In genomic region chr4:119128547-119128946, GRCm38 (mm10) we compare ENCODE assay signal across 19 mouse cellular contexts. TPM values are rescaled to one million over a fixed set of nuclear protein-coding genes. Genes with fewer than 3 reads are reported as not detected.
DNase-seq lines count a peak whose midpoint lies in the region; ATAC-seq and TF ChIP-seq lines count a peak whose summit lies in the region.
"Had no signal": no experiment of that assay in that cellular context is flagged by ENCODE, and none has a peak within 500 bp of the region (broad histone marks: within the 10 kb centered on the region; RNA-seq: fewer than 3 reads in every experiment).

No protein-coding gene starts in this region.

- H3K9me3 ChIP-seq in heart, embryonic 13.5 days: no peaks in the 10 kb centered on the region
- no peaks in the 10 kb centered on the region for H3K9me3 ChIP-seq in midbrain, embryonic 13.5 days
- no peaks in the 10 kb centered on the region for H3K9me3 ChIP-seq in midbrain, embryonic 14.5 days (ENCODE audit: control insufficient read depth, low read length)
- H3K9me3 ChIP-seq in liver, embryonic 11.5 days (ENCODE audit: control insufficient read depth, low read length): no peaks in the 10 kb centered on the region
- H3K9me3 ChIP-seq in stomach, postnatal 0 days (ENCODE audit: control insufficient read depth, low read length): no peaks in the 10 kb centered on the region
- H3K9me3 ChIP-seq in kidney, embryonic 16.5 days (ENCODE audit: low read length): no peaks in the 10 kb centered on the region
- H3K9me3 ChIP-seq: hindbrain, embryonic 13.5 days had no signal

- no peak for TF ChIP-seq CTCF in stomach, postnatal 0 days (IDR thresholded peaks at IDR 0.05; ENCODE audit: low read depth)

- H3K27me3 ChIP-seq in heart, embryonic 13.5 days (replicated peaks): no peaks in the 10 kb centered on the region
- no peaks in the 10 kb centered on the region for H3K27me3 ChIP-seq in midbrain, embryonic 13.5 days
- no peaks in the 10 kb centered on the region for H3K27me3 ChIP-seq in midbrain, embryonic 14.5 days (ENCODE audit: control insufficient read depth, insufficient read depth, low read length)
- no peaks in the 10 kb centered on the region for H3K27me3 ChIP-seq in liver, embryonic 11.5 days (replicated peaks; ENCODE audit: control insufficient read depth, insufficient read depth, low read length)
- no peaks in the 10 kb centered on the region for H3K27me3 ChIP-seq in stomach, postnatal 0 days (ENCODE audit: control insufficient read depth, insufficient read depth, low read length)
- H3K27me3 ChIP-seq in kidney, embryonic 16.5 days (ENCODE audit: insufficient read depth, low read length): no peaks in the 10 kb centered on the region
- H3K27me3 ChIP-seq: hindbrain, embryonic 13.5 days had no signal

- DNase-seq in heart, adult 18-20 months: no peak
- no peak for DNase-seq in midbrain, embryonic 14.5 days
- no peak for DNase-seq in liver, embryonic 11.5 days (ENCODE audit: low spot score)
- no peak for DNase-seq in stomach, postnatal 0 days (ENCODE audit: low spot score)
- DNase-seq in right cerebral cortex, adult 2 months (ENCODE audit: low spot score in 2 of 2): no peak
- DNase-seq: adrenal gland, postnatal 14 days; cerebellum, postnatal 10 days; embryo, embryonic 11 days; gastrocnemius, postnatal 10 days; kidney, adult 2 months; kidney, postnatal 14 days; lung, postnatal 10 days; thymus, postnatal 4 days had no signal

- H3K4me1 ChIP-seq in heart, embryonic 13.5 days: peaks cover 61% of the 10 kb centered on the region
- H3K4me1 ChIP-seq in midbrain, embryonic 13.5 days (replicated peaks): no peaks in the 10 kb centered on the region
- H3K4me1 ChIP-seq in midbrain, embryonic 14.5 days (ENCODE audit: control insufficient read depth, insufficient read depth, low read length): no peaks in the 10 kb centered on the region
- peaks cover 49% of the 10 kb centered on the region for H3K4me1 ChIP-seq in liver, embryonic 11.5 days (replicated peaks; ENCODE audit: control insufficient read depth, insufficient read depth, low read length)
- peaks cover 4% of the 10 kb centered on the region; the same call in 1 of the 2 replicates for H3K4me1 ChIP-seq in stomach, postnatal 0 days (replicated peaks; ENCODE audit: control insufficient read depth, insufficient read depth)
- H3K4me1 ChIP-seq in kidney, embryonic 16.5 days (ENCODE audit: insufficient read depth, low read length): no peaks in the 10 kb centered on the region; the same call in 1 of the 2 replicates
- H3K4me1 ChIP-seq: hindbrain, embryonic 13.5 days had no signal

- H3K36me3 ChIP-seq in heart, embryonic 13.5 days: peaks cover 91% of the 10 kb centered on the region
- peaks cover 57% of the 10 kb centered on the region for H3K36me3 ChIP-seq in midbrain, embryonic 13.5 days
- H3K36me3 ChIP-seq in midbrain, embryonic 14.5 days (ENCODE audit: control insufficient read depth, insufficient read depth, low read length): peaks cover 20% of the 10 kb centered on the region
- H3K36me3 ChIP-seq in liver, embryonic 11.5 days (ENCODE audit: control insufficient read depth, insufficient read depth, low read length): peaks cover 43% of the 10 kb centered on the region
- peaks cover 17% of the 10 kb centered on the region for H3K36me3 ChIP-seq in stomach, postnatal 0 days (ENCODE audit: control insufficient read depth, insufficient read depth, low read length)
- peaks cover 27% of the 10 kb centered on the region for H3K36me3 ChIP-seq in kidney, embryonic 16.5 days (ENCODE audit: insufficient read depth, low read length)

- H3K9ac ChIP-seq in heart, embryonic 13.5 days: peak overlapping the region; percentile 50
- H3K9ac ChIP-seq in midbrain, embryonic 13.5 days (replicated peaks): peak overlapping the region; percentile 25; the same call in 1 of the 2 replicates
- no peak overlapping the region for H3K9ac ChIP-seq in midbrain, embryonic 14.5 days (replicated peaks; ENCODE audit: low read length)
- H3K9ac ChIP-seq in liver, embryonic 11.5 days (ENCODE audit: low read depth, low read length): no peak overlapping the region
- no peak overlapping the region for H3K9ac ChIP-seq in stomach, postnatal 0 days (ENCODE audit: low read length)
- H3K9ac ChIP-seq in kidney, embryonic 16.5 days (replicated peaks; ENCODE audit: low read length): no peak overlapping the region
- H3K9ac ChIP-seq: hindbrain, embryonic 13.5 days had no signal

- 36% methylated on average over 7 of the region's 7 CpGs for WGBS in heart, embryonic 13.5 days
- WGBS in midbrain, embryonic 13.5 days: 83% methylated on average over 7 of the region's 7 CpGs
- 83% methylated on average over 7 of the region's 7 CpGs for WGBS in midbrain, embryonic 14.5 days
- WGBS in liver, embryonic 11.5 days: 60% methylated on average over 7 of the region's 7 CpGs
- 72% methylated on average over 7 of the region's 7 CpGs for WGBS in stomach, postnatal 0 days
- WGBS in kidney, embryonic 16.5 days: 77% methylated on average over 7 of the region's 7 CpGs

- no peak overlapping the region for H3K4me3 ChIP-seq in heart, embryonic 13.5 days
- no peak overlapping the region for H3K4me3 ChIP-seq in midbrain, embryonic 13.5 days (replicated peaks)
- H3K4me3 ChIP-seq in midbrain, embryonic 14.5 days (replicated peaks; ENCODE audit: low read depth, low read length): no peak overlapping the region
- H3K4me3 ChIP-seq in liver, embryonic 11.5 days (ENCODE audit: low read depth, low read length): no peak overlapping the region
- no peak overlapping the region for H3K4me3 ChIP-seq in stomach, postnatal 0 days (ENCODE audit: low read depth, low read length)
- H3K4me3 ChIP-seq in kidney, embryonic 16.5 days (ENCODE audit: low read length): no peak overlapping the region
- H3K4me3 ChIP-seq: hindbrain, embryonic 13.5 days had no signal

- peak overlapping the region; percentile 48 for H3K27ac ChIP-seq in heart, embryonic 13.5 days (replicated peaks)
- no peak overlapping the region for H3K27ac ChIP-seq in midbrain, embryonic 13.5 days
- no peak overlapping the region for H3K27ac ChIP-seq in midbrain, embryonic 14.5 days (replicated peaks; ENCODE audit: low read depth, low read length)
- H3K27ac ChIP-seq in liver, embryonic 11.5 days (ENCODE audit: low read depth, low read length): no peak overlapping the region
- peak overlapping the region; percentile 24; the same call in 1 of the 2 replicates for H3K27ac ChIP-seq in stomach, postnatal 0 days (replicated peaks)
- H3K27ac ChIP-seq in kidney, embryonic 16.5 days (ENCODE audit: low read length): no peak overlapping the region
- H3K27ac ChIP-seq: hindbrain, embryonic 13.5 days had no signal

- no peak for TF ChIP-seq EP300 in stomach, postnatal 0 days (optimal IDR thresholded peaks at IDR 0.05)

- no peak for ATAC-seq in heart, embryonic 13.5 days (ENCODE audit: extremely low read depth, insufficient number of reproducible peaks, low FRiP score, low TSS enrichment)
- no peak for ATAC-seq in midbrain, embryonic 13.5 days
- no peak for ATAC-seq in midbrain, embryonic 14.5 days (ENCODE audit: low FRiP score, low TSS enrichment)
- ATAC-seq in liver, embryonic 11.5 days (replicated peaks; ENCODE audit: low FRiP score): peak; percentile 51
- ATAC-seq in stomach, postnatal 0 days (ENCODE audit: low FRiP score, low TSS enrichment): no peak
- no peak for ATAC-seq in kidney, embryonic 16.5 days (ENCODE audit: low FRiP score, low TSS enrichment)
- ATAC-seq: forebrain, embryonic 14.5 days; inflammation-experienced regulatory T-cells, adult 6 months had no signal

- H3K4me2 ChIP-seq in heart, embryonic 13.5 days: no peak overlapping the region
- H3K4me2 ChIP-seq in midbrain, embryonic 13.5 days (replicated peaks): no peak overlapping the region
- no peak overlapping the region for H3K4me2 ChIP-seq in midbrain, embryonic 14.5 days (ENCODE audit: low read length)
- no peak overlapping the region for H3K4me2 ChIP-seq in liver, embryonic 11.5 days
- no peak overlapping the region for H3K4me2 ChIP-seq in stomach, postnatal 0 days (replicated peaks; ENCODE audit: low read depth)
- no peak overlapping the region for H3K4me2 ChIP-seq in kidney, embryonic 16.5 days (replicated peaks; ENCODE audit: low read depth, low read length)
- H3K4me2 ChIP-seq: hindbrain, embryonic 13.5 days had no signal

RNA-seq across cellular contexts. Expression of gene Slc2a1, which starts 20.0 kb away (rescaled TPM):
- 180 and 217 TPM in 2 replicates for polyA plus RNA-seq in heart, embryonic 13.5 days (2015; fragmentation: Nextera tagmentation; extraction: Ambion mirVana)
- 10 to 100 TPM; 12.2 to 13.5 TPM for total RNA-seq in heart, adult 18-20 months (2021)
- 88.6 and 104 TPM in 2 replicates for polyA plus RNA-seq in midbrain, embryonic 13.5 days (2015; fragmentation: Nextera tagmentation; extraction: Ambion mirVana)
- 61.3 and 94.4 TPM in 2 replicates for polyA plus RNA-seq in midbrain, embryonic 14.5 days (2014; fragmentation: Nextera tagmentation; extraction: Ambion mirVana)
- 150 and 153 TPM in 2 replicates for polyA plus RNA-seq in liver, embryonic 11.5 days (2014; fragmentation: Nextera tagmentation; extraction: Ambion mirVana)
- 36.9 and 39.8 TPM in 2 replicates for polyA plus RNA-seq in stomach, postnatal 0 days (2015; fragmentation: Nextera tagmentation; extraction: Ambion mirVana)
- 98.6 and 98.8 TPM in 2 replicates for polyA plus RNA-seq in kidney, embryonic 16.5 days (2015; fragmentation: Nextera tagmentation; extraction: Ambion mirVana)

RNA-seq across cellular contexts. Expression of gene Zfp691, which starts 45.4 kb away (rescaled TPM):
- 8.5 and 9.5 TPM in 2 replicates for polyA plus RNA-seq in heart, embryonic 13.5 days (2015; fragmentation: Nextera tagmentation; extraction: Ambion mirVana)
- 10 to 100 TPM; 20.0 to 23.4 TPM for total RNA-seq in heart, adult 18-20 months (2021)
- polyA plus RNA-seq in midbrain, embryonic 13.5 days (2015; fragmentation: Nextera tagmentation; extraction: Ambion mirVana): 9.9 and 10.3 TPM in 2 replicates
- polyA plus RNA-seq in midbrain, embryonic 14.5 days (2014; fragmentation: Nextera tagmentation; extraction: Ambion mirVana): 4.8 and 7.1 TPM in 2 replicates
- 5.4 and 8.1 TPM in 2 replicates for polyA plus RNA-seq in liver, embryonic 11.5 days (2014; fragmentation: Nextera tagmentation; extraction: Ambion mirVana)
- 3.7 and 4.1 TPM in 2 replicates for polyA plus RNA-seq in stomach, postnatal 0 days (2015; fragmentation: Nextera tagmentation; extraction: Ambion mirVana)
- polyA plus RNA-seq in kidney, embryonic 16.5 days (2015; fragmentation: Nextera tagmentation; extraction: Ambion mirVana): 9.5 and 9.8 TPM in 2 replicates

Comparison
In these comparisons a context has a peak if more than half of its experiments do, and no peak if none do; other contexts are left out.
1. H3K9ac ChIP-seq: peak in heart, embryonic 13.5 days (single experiment) and midbrain, embryonic 13.5 days (single experiment); none in midbrain, embryonic 14.5 days (single experiment), liver, embryonic 11.5 days (single experiment), stomach, postnatal 0 days (single experiment) and kidney, embryonic 16.5 days (single experiment).
2. H3K27ac ChIP-seq: peak in heart, embryonic 13.5 days (single experiment) and stomach, postnatal 0 days (single experiment); none in midbrain, embryonic 13.5 days (single experiment), midbrain, embryonic 14.5 days (single experiment), liver, embryonic 11.5 days (single experiment) and kidney, embryonic 16.5 days (single experiment).